Mouse (Mus musculus): ENCODE results near the gene Tmem110. TPM values are rescaled to one million over a fixed set of nuclear protein-coding genes. Genes with fewer than 3 reads are reported as not detected.

Gene Tmem110
- 10 to 100 TPM; 19.2 to 24.6 TPM for total RNA-seq (2021)

- peak; percentile 70 to 78 for DNase-seq (ENCODE audit: extremely low spot score in 1 of 2, low spot score in 1 of 2)
Observed at GRCm38 (mm10) chr14:30825476-30826131, at the start of gene Tmem110. TSS of gene Tmem110 (plus strand) at chr14:30825590.

DNA sequence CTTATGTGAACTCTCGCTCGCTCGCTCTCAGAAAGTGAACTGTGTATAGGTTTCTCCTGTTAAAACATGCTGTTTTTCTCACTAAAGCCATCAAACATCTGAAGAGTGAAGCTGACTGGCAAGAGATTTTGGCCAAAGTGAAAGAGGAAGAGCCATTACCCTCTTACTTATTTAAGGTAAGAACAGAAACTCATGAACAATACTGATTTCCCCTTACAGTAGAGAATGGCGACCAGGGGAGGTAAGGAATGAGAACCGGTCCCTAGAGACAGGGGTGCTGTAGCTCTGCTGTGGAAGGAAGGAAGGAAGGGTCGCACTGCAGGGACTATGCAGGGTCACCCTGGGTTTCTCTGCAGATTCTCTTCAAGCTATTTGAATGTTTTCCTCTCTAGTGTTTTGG lies 40.8 kb upstream of the Tmem110 start:
- no peak for DNase-seq (ENCODE audit: extremely low spot score in 1 of 2, low spot score in 1 of 2)

- DNase-seq (ENCODE audit: extremely low spot score in 1 of 2, low spot score in 1 of 2), result no peak
Observed at GRCm38 (mm10) chr14:30789471-30789870, 35.9 kb upstream of the Tmem110 start.

GRCm38 (mm10) chr14:30792871-30793270 lies 32.5 kb upstream of the Tmem110 start:
- DNase-seq (ENCODE audit: extremely low spot score in 1 of 2, low spot score in 1 of 2), result no peak

DNA sequence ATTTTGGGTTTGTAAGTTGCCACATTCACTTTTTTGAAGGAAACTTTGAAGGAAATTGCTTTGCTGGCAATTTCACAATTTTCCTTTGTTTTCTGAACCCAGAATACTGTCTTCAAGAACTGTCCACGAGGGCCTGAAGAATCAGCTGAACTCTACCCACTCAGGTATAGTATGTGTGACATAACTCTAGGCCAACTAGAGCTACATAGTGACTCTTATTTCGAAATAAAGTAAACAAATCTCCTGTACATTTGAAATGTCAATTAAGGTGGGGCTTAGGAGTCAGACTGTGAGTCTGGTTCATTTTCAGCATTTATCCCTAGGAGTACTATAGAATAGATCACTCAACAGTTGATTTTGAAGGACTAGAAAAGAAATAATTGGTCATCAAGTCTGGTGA lies 23.6 kb upstream of the Tmem110 start:
- DNase-seq (ENCODE audit: extremely low spot score in 1 of 2, low spot score in 1 of 2), result no peak

GRCm38 (mm10) chr14:30821136-30821535 lies 4.3 kb upstream of the Tmem110 start:
- DNase-seq (ENCODE audit: extremely low spot score in 1 of 2, low spot score in 1 of 2), result no peak

- DNase-seq (ENCODE audit: extremely low spot score in 1 of 2, low spot score in 1 of 2), result no peak
Observed at GRCm38 (mm10) chr14:30824456-30824995, 864 bp upstream of the Tmem110 start.

GRCm38 (mm10) chr14:30825021-30825475 lies 342 bp upstream of the Tmem110 start:
- DNase-seq (ENCODE audit: extremely low spot score in 1 of 2, low spot score in 1 of 2), result no peak

DNA sequence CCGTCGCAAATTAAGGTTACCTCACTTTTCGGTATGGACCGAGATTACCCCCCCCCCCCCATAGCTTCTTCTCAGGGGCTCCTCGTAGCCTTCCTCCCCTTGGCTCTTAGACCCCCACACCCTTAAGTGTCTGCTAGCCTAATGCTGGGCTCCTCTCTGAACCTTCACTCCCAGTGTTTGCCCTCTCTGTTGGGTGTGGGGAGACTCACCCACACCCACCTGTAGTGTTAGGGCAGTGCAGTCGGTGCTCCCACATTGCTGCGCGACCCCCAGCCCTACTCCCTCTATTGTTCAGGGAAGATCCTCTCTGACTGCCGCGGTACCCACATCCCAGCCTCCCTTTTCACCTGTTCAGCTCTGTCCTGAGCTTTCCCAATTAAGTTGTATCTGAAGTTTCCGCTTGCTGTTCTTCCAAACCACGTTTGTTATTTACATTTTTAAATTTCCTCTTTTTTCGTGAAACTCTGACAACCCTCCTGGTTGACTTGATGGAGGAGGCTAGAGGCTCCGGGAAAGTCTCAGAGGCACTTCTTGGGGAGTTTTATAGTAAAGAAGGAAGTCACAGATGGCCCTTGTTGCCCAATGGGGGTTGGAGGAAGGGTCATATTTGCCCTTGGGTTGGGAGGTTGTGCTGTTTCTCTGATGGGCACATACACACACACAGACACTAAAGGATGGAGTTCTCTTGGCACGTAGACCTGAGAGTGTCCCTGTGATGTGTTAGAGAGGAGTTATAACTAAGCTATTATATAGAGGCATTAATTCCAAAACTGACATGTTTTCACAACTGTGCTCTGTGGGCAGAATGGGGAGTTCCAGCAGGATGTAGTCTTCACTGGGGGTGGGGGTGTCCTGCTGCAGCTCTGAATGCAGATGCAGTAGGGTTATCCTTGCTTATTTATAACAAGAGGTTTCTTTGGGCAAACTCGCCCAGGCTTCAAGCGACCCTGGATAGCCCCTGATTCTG lies 1.1 kb downstream of the Tmem110 start:
- DNase-seq (ENCODE audit: extremely low spot score in 1 of 2, low spot score in 1 of 2), result no peak

GRCm38 (mm10) chr14:30827480-30827879 lies 2.1 kb downstream of the Tmem110 start:
- DNase-seq (ENCODE audit: extremely low spot score in 1 of 2, low spot score in 1 of 2), result no peak

GRCm38 (mm10) chr14:30828077-30828476 lies 2.7 kb downstream of the Tmem110 start:
- no peak for DNase-seq (ENCODE audit: extremely low spot score in 1 of 2, low spot score in 1 of 2)

DNA sequence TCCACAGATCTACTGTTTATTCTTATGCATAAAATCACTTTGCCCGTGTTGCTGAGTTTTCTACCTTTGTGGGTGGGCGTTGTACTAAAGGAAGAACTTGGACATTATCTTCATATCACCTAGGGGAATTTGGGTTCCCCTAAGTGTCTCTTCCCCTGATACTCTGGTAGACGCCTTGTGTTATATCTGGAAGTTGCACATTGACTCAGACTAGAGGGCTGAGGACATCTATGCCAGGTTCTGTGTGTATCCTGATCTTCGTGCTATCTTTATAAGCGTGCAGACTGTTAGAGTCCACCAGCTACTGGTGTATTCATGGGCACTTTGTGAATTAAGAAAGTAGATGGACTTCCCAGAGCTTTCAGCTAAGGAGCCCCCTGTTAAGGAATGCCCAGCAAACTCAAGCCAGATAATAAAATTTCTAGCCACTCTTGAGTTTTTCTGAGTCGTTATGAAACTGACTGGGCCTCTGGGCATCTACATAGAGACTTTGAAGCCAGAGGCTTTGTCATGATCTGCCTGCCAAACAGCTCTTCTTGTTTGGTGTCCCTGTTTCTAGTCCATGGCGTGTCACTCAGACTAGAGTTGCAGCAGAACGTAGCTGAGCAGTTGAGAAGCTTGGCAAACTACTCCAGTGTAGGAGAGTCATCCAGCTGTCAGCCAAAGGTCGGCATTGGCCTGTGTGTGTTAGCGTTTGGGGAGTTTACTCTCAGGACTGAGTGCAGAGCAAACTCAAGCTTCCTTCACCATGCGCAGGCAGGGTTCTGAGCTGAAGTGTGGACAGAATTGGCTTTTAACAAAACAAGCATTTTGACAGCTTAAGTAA lies 3.5 kb downstream of the Tmem110 start:
- DNase-seq (ENCODE audit: extremely low spot score in 1 of 2, low spot score in 1 of 2), result no peak

- DNase-seq (ENCODE audit: extremely low spot score in 1 of 2, low spot score in 1 of 2), result no peak
Observed at GRCm38 (mm10) chr14:30837416-30837996, 12.1 kb downstream of the Tmem110 start.

GRCm38 (mm10) chr14:30843701-30844100 lies 18.3 kb downstream of the Tmem110 start:
- no peak for DNase-seq (ENCODE audit: extremely low spot score in 1 of 2, low spot score in 1 of 2)

GRCm38 (mm10) chr14:30850504-30850903 lies 25.1 kb downstream of the Tmem110 start:
- no peak for DNase-seq (ENCODE audit: extremely low spot score in 1 of 2, low spot score in 1 of 2)

DNA sequence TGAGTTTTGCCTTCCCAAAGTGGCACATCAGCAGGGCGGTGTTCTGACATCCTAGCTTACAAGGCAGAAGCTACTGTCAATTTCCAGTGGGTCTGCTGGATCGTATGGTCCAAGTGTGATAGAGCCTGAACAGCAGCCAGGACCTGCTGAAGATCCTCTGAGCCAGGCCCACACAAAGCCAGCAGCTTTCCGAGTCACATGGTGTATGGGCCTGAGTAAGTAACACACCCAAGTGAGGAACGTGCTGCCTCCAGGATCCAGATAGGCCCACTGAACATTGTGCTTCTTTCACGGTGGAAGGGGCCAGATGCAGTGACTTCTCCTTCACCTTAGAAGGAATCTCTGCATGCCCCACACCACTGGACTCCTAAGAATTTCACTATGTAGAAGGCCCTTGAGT lies 26.9 kb downstream of the Tmem110 start:
- no peak for DNase-seq (ENCODE audit: extremely low spot score in 1 of 2, low spot score in 1 of 2)

DNA sequence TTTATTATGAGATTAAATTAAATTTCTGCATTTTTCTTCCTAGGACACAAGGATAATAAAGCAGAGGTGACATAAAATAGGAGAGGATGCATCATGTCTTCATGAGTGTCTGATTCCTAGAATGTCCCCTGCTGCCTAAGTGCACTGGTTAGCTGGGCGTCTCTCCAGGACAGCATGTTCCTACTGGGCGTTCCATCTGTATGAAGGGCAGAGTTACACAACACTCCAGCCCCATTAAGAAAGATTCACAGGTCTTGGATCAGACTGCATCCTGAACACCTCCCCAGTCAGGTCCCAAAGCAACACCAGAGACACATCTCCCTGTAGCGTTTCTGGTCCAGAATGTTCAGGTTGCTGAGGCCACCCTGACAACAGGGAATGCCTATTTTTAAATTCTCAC lies 29.9 kb downstream of the Tmem110 start:
- no peak for DNase-seq (ENCODE audit: extremely low spot score in 1 of 2, low spot score in 1 of 2)

DNA sequence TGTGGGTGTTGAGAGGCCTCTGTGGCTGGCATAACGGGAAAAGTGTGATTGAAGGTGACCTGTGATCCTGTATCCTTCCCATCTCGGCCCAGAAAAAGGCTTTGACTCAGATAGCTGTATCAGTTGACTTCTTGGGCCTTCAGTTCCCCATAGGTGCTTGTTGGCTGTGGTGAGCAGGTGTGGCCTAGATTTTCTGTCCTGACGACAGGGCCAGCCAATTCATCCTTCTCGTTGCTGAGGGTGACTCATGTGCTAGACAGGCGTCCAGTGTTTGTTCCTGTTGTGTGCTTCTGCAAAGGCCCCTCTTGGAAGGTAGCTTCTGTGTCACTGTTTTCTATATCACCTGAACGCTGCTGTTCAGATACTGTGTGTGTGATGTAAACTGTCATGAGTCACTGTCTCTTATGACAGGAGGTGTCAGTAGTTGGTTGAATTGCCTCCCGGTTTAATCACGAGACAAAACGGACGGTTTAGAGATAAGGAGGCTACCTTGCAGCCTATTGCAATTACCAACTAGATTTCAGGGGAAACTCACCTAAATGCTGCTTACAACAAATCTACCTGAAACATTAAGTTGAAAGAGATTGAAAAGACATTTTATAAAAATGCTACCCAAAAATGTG lies 31.6 kb downstream of the Tmem110 start:
- no peak for DNase-seq (ENCODE audit: extremely low spot score in 1 of 2, low spot score in 1 of 2)

- DNase-seq (ENCODE audit: extremely low spot score in 1 of 2, low spot score in 1 of 2), result no peak
Observed at GRCm38 (mm10) chr14:30857990-30858389, 32.6 kb downstream of the Tmem110 start.
